38 mouse cellular contexts compared by ENCODE assay signal in the genomic region with DNA sequence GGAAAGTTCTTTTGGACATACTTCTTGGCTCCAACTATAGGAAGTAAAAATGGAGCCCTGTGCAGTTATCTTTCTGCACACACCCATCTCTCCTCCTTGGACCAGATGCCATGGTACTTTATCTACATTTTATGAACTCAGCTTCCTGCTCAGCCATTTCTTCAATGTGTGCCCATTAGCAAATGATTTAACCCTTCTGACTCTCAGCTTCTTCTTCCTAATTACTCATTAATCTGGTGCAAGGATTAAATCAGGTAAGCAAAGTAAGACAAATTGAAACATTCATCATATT. TPM values are rescaled to one million over a fixed set of nuclear protein-coding genes. Genes with fewer than 3 reads are reported as not detected.
A peak's percentile ranks its signal among the peaks of the same experiment; 100 is the strongest.
DNase-seq lines count a peak whose midpoint lies in the region; ATAC-seq and TF ChIP-seq lines count a peak whose summit lies in the region.
"Had no signal": no experiment of that assay in that cellular context is flagged by ENCODE, and none has a peak within 500 bp of the region (broad histone marks: within the 10 kb centered on the region; RNA-seq: fewer than 3 reads in every experiment).

No protein-coding gene starts in this region.

- H3K9ac ChIP-seq in liver, embryonic 15.5 days = no peak overlapping the region
- no peak overlapping the region for H3K9ac ChIP-seq in intestine, postnatal 0 days (ENCODE audit: low read depth, low read length)
- H3K9ac ChIP-seq: embryonic facial prominence, embryonic 12.5 days; hindbrain, embryonic 13.5 days; limb, embryonic 12.5 days had no signal

- peak overlapping the region; percentile 29 for H3K4me2 ChIP-seq in liver, embryonic 15.5 days
- H3K4me2 ChIP-seq in intestine, postnatal 0 days (replicated peaks; ENCODE audit: low read depth) = no peak overlapping the region
- H3K4me2 ChIP-seq: embryonic facial prominence, embryonic 12.5 days; heart, embryonic 11.5 days; hindbrain, embryonic 13.5 days; limb, embryonic 12.5 days; midbrain, embryonic 11.5 days had no signal

- H3K9me3 ChIP-seq in liver, embryonic 15.5 days (replicated peaks) = no peaks in the 10 kb centered on the region
- H3K9me3 ChIP-seq in intestine, postnatal 0 days (ENCODE audit: control insufficient read depth) = no peaks in the 10 kb centered on the region
- H3K9me3 ChIP-seq: embryonic facial prominence, embryonic 12.5 days; hindbrain, embryonic 13.5 days; limb, embryonic 12.5 days had no signal

- no peak for TF ChIP-seq CTCF in kidney, adult 2 months (conservative IDR thresholded peaks at IDR 0.05; ENCODE audit: insufficient read depth, insufficient read length, low read depth, low read length)
- TF ChIP-seq CTCF in intestine, postnatal 0 days (IDR thresholded peaks at IDR 0.05; ENCODE audit: low read depth) = no peak

- no peaks in the 10 kb centered on the region for H3K36me3 ChIP-seq in kidney, adult 2 months (ENCODE audit: control insufficient read depth, insufficient read depth, low read length)
- H3K36me3 ChIP-seq in liver, embryonic 15.5 days (replicated peaks) = peaks cover 9% of the 10 kb centered on the region; the same call in 1 of the 2 replicates
- no peaks in the 10 kb centered on the region for H3K36me3 ChIP-seq in intestine, postnatal 0 days (ENCODE audit: control insufficient read depth, insufficient read depth)
- H3K36me3 ChIP-seq: embryonic facial prominence, embryonic 12.5 days; hindbrain, embryonic 13.5 days; limb, embryonic 12.5 days had no signal

- H3K27me3 ChIP-seq in kidney, adult 2 months (replicated peaks; ENCODE audit: control insufficient read depth, insufficient read depth, low read length) = no peaks in the 10 kb centered on the region
- no peaks in the 10 kb centered on the region for H3K27me3 ChIP-seq in liver, embryonic 15.5 days
- no peaks in the 10 kb centered on the region for H3K27me3 ChIP-seq in intestine, postnatal 0 days (replicated peaks; ENCODE audit: control insufficient read depth, insufficient read depth, low read length)
- H3K27me3 ChIP-seq: embryonic facial prominence, embryonic 12.5 days; hindbrain, embryonic 13.5 days; limb, embryonic 12.5 days had no signal

- peak; percentile 92 for ATAC-seq in erythroblast, adult 5-6 weeks (replicated peaks; ENCODE audit: low FRiP score, poor library complexity, severe bottlenecking)
- peak; percentile 86 for ATAC-seq in liver, embryonic 15.5 days (ENCODE audit: insufficient read depth)
- ATAC-seq in intestine, postnatal 0 days = no peak
- ATAC-seq: forebrain, embryonic 16.5 days; intestine, embryonic 16.5 days; midbrain, embryonic 16.5 days had no signal

- H3K27ac ChIP-seq in kidney, adult 2 months (ENCODE audit: insufficient read depth, low read depth, low read length) = no peak overlapping the region
- H3K27ac ChIP-seq in liver, embryonic 15.5 days (replicated peaks) = peak overlapping the region; percentile 55
- no peak overlapping the region for H3K27ac ChIP-seq in intestine, postnatal 0 days (ENCODE audit: low read depth, low read length)
- H3K27ac ChIP-seq: embryonic facial prominence, embryonic 12.5 days; gastrocnemius, adult 2 months; hindbrain, embryonic 13.5 days; left cerebral cortex, adult 2 months; limb, embryonic 12.5 days had no signal

- H3K4me3 ChIP-seq in kidney, adult 2 months (ENCODE audit: insufficient read depth, low read depth, low read length) = no peak overlapping the region
- H3K4me3 ChIP-seq in liver, embryonic 15.5 days (replicated peaks) = no peak overlapping the region
- H3K4me3 ChIP-seq in intestine, postnatal 0 days (ENCODE audit: low read depth, low read length) = no peak overlapping the region
- H3K4me3 ChIP-seq: embryonic facial prominence, embryonic 12.5 days; gastrocnemius, adult 2 months; hindbrain, embryonic 13.5 days; left cerebral cortex, adult 2 months; limb, embryonic 12.5 days had no signal

- TF ChIP-seq POLR2A in kidney, adult 2 months (IDR thresholded peaks at IDR 0.05; ENCODE audit: low read depth, low read length) = no peak

- DNase-seq in kidney, adult 2 months = peak; percentile 2
- no peak for DNase-seq in kidney, postnatal 10 days
- DNase-seq in thymus, postnatal 25 days = no peak
- no peak for DNase-seq in lung, postnatal 25 days (ENCODE audit: low spot score)
- DNase-seq: adrenal gland, postnatal 10 days; cerebellum, adult 9-10 months; cerebellum, postnatal 36 days; embryo, embryonic 11 days; gastrocnemius, adult 2 months; gastrocnemius, postnatal 36 days; heart, adult 18-20 months; heart, postnatal 36 days; kidney, postnatal 25 days; lung, adult 2 months; lung, postnatal 10 days; right cerebral cortex, adult 18-20 months; spleen, adult 18-20 months; thymus, adult 2 months had no signal

- H3K4me1 ChIP-seq in kidney, adult 2 months (ENCODE audit: control insufficient read depth, insufficient read depth, low read length) = no peaks in the 10 kb centered on the region
- H3K4me1 ChIP-seq in liver, embryonic 15.5 days (replicated peaks) = peaks cover 12% of the 10 kb centered on the region
- H3K4me1 ChIP-seq in intestine, postnatal 0 days (replicated peaks; ENCODE audit: control insufficient read depth, insufficient read depth, low read length) = no peaks in the 10 kb centered on the region
- H3K4me1 ChIP-seq: embryonic facial prominence, embryonic 12.5 days; hindbrain, embryonic 13.5 days; limb, embryonic 12.5 days had no signal

RNA-seq across cellular contexts. Expression of a gene that starts 59.3 kb away (rescaled TPM):
- polyA plus RNA-seq in kidney, adult 2 months (2012; rRNA removed) = not detected in 2 replicates
- total RNA-seq in erythroblast, adult 5-6 weeks (2015; ENCODE audit: low replicate concordance) = not detected in 2 replicates
- total RNA-seq in erythroblast, adult 5-6 weeks (2017; ENCODE audit: low replicate concordance) = not detected in 2 replicates
- polyA plus RNA-seq in liver, embryonic 15.5 days (2015; fragmentation: Nextera tagmentation; extraction: Ambion mirVana) = 0.23 TPM in 1 of 2 replicates, not detected in the other
- polyA plus RNA-seq in intestine, postnatal 0 days (2015; fragmentation: Nextera tagmentation; extraction: Ambion mirVana) = 0.27 TPM in 1 of 2 replicates, not detected in the other
- total RNA-seq: adrenal gland, postnatal 10 days; gastrocnemius, adult 2 months; gastrocnemius, postnatal 36 days; heart, adult 18-20 months; heart, postnatal 36 days; layer of hippocampus, adult 18-20 months; layer of hippocampus, postnatal 10 days; left cerebral cortex, adult 2 months; left cerebral cortex, postnatal 25 days; neutrophil, adult 5-6 weeks had no signal
- polyA plus RNA-seq: forebrain, embryonic 11.5 days; forebrain, embryonic 16.5 days; heart, embryonic 11.5 days; heart, embryonic 16.5 days; hindbrain, embryonic 13.5 days; intestine, embryonic 16.5 days; kidney, embryonic 14.5 days; limb, embryonic 12.5 days; lung, adult 2 months; midbrain, embryonic 11.5 days; midbrain, embryonic 16.5 days; neural tube, embryonic 11.5 days; thymus, adult 2 months had no signal
